Mouse (Mus musculus) CH12.LX (cell line): ENCODE data around the gene Oxtr.

ENCODE experiments used
- CTCF ChIP-seq, 2 experiments: IDR thresholded peaks in 1 of 2; conservative IDR thresholded peaks in 1 of 2; 2 replicates each; pipeline ENCODE4 v1.5.1; 2011 to 2012; ENCODE audit warnings: low read depth in 2 of 2, low read length in 2 of 2, improper control_type of control experiment in 1 of 2, inconsistent platforms in 1 of 2, mild to moderate bottlenecking in 1 of 2, moderate library complexity in 1 of 2
- E2F4 ChIP-seq: IDR thresholded peaks from 2 replicates; pipeline ENCODE4 v1.6.1; 2011; ENCODE audit warnings: low read depth, low read length, improper control_type of control experiment; ENCODE audit not compliant: insufficient replicate concordance
- MAFK ChIP-seq: IDR thresholded peaks from 2 replicates; pipeline ENCODE4 v1.6.1; 2011; ENCODE audit warnings: low read length, improper control_type of control experiment; ENCODE audit not compliant: insufficient replicate concordance
- POLR2A ChIP-seq: IDR thresholded peaks from 2 replicates; pipeline ENCODE4 v1.6.1; 2011; ENCODE audit warnings: low read depth, mild to moderate bottlenecking, improper control_type of control experiment, low read length
- ZKSCAN1 ChIP-seq: IDR thresholded peaks from 2 replicates; pipeline ENCODE4 v1.6.1; 2012; ENCODE audit warnings: low read depth, inconsistent platforms, low read length, improper control_type of control experiment, borderline replicate concordance
- ZNF384 ChIP-seq: IDR thresholded peaks from 2 replicates; pipeline ENCODE4 v1.6.1; 2012; ENCODE audit warnings: low read depth, low read length, improper control_type of control experiment, inconsistent platforms

- no peak for TF ChIP-seq CTCF (conservative IDR thresholded peaks at IDR 0.05 in 1 of 2, IDR thresholded peaks at IDR 0.05 in 1 of 2; ENCODE audit: low read depth in 2 of 2, low read length in 2 of 2)
- TF ChIP-seq E2F4, result no peak
- no peak for TF ChIP-seq ZKSCAN1
- no peak for TF ChIP-seq MAFK
- no peak for TF ChIP-seq POLR2A
- TF ChIP-seq ZNF384, result no peak
Observed at GRCm38 (mm10) chr6:112494620-112495081, 4.9 kb upstream of the Oxtr start.
